Mouse (Mus musculus): ENCODE measurements around the gene Irf2bp1.

Gene Irf2bp1

GRCm38 (mm10) chr7:19003902-19004630, at the start of gene Irf2bp1:
Irf2bp1 (plus strand) TSS chr7:19004044.
- DNase-seq (ENCODE audit: low read depth): peak; percentile 85

GRCm38 (mm10) chr7:18957569-18958383, 46.1 kb upstream of the Irf2bp1 start:
- DNase-seq (ENCODE audit: low read depth): no peak

GRCm38 (mm10) chr7:18958384-18958766, 45.5 kb upstream of the Irf2bp1 start:
- no peak for DNase-seq (ENCODE audit: low read depth)

- no peak for DNase-seq (ENCODE audit: low read depth)
Measured at GRCm38 (mm10) chr7:18959446-18959845, 44.4 kb upstream of the Irf2bp1 start.

- no peak for DNase-seq (ENCODE audit: low read depth)
Measured at GRCm38 (mm10) chr7:18962171-18962792, 41.6 kb upstream of the Irf2bp1 start.

GRCm38 (mm10) chr7:18962795-18963194, 41.0 kb upstream of the Irf2bp1 start:
- DNase-seq (ENCODE audit: low read depth): no peak

- no peak for DNase-seq (ENCODE audit: low read depth)
Measured at GRCm38 (mm10) chr7:18963294-18963843, 40.5 kb upstream of the Irf2bp1 start.

GRCm38 (mm10) chr7:18965312-18965711, 38.5 kb upstream of the Irf2bp1 start:
- DNase-seq (ENCODE audit: low read depth): no peak

- DNase-seq (ENCODE audit: low read depth): no peak
Measured at GRCm38 (mm10) chr7:18967603-18968002, 36.2 kb upstream of the Irf2bp1 start.

- DNase-seq (ENCODE audit: low read depth): no peak
Measured at GRCm38 (mm10) chr7:18970956-18971355, 32.9 kb upstream of the Irf2bp1 start.

- DNase-seq (ENCODE audit: low read depth): no peak
Measured at GRCm38 (mm10) chr7:18978381-18978780, 25.5 kb upstream of the Irf2bp1 start.

- DNase-seq (ENCODE audit: low read depth): no peak
Measured at GRCm38 (mm10) chr7:18986503-18986902, 17.3 kb upstream of the Irf2bp1 start.

- DNase-seq (ENCODE audit: low read depth): no peak
Measured at GRCm38 (mm10) chr7:18987100-18987499, 16.7 kb upstream of the Irf2bp1 start, which contains the start of gene Nanos2. Nanos2 (plus strand) TSS chr7:18987400.

- DNase-seq (ENCODE audit: low read depth): no peak
Measured at GRCm38 (mm10) chr7:18987747-18988146, 16.1 kb upstream of the Irf2bp1 start.

- DNase-seq (ENCODE audit: low read depth): no peak
Measured at GRCm38 (mm10) chr7:18988780-18989179, 15.1 kb upstream of the Irf2bp1 start.

- no peak for DNase-seq (ENCODE audit: low read depth)
Measured at GRCm38 (mm10) chr7:18989995-18990394, 13.8 kb upstream of the Irf2bp1 start.

- peak; percentile 100 for DNase-seq (ENCODE audit: low read depth)
Measured at GRCm38 (mm10) chr7:18990601-18991295, 13.1 kb upstream of the Irf2bp1 start, which contains the start of gene Mypop. Mypop (plus strand) TSS chr7:18991245.

GRCm38 (mm10) chr7:18991660-18992293, 12.1 kb upstream of the Irf2bp1 start:
- no peak for DNase-seq (ENCODE audit: low read depth)

- DNase-seq (ENCODE audit: low read depth): no peak
Measured at GRCm38 (mm10) chr7:18992294-18992675, 11.6 kb upstream of the Irf2bp1 start.

- no peak for DNase-seq (ENCODE audit: low read depth)
Measured at GRCm38 (mm10) chr7:18993036-18993435, 10.8 kb upstream of the Irf2bp1 start.

GRCm38 (mm10) chr7:18998835-18999234, 5.0 kb upstream of the Irf2bp1 start:
- no peak for DNase-seq (ENCODE audit: low read depth)
